Mouse (Mus musculus): Measurements from ENCODE around the gene Olfr1361. TPM values are rescaled to one million over a fixed set of nuclear protein-coding genes. Genes with fewer than 3 reads are reported as not detected.

Gene Olfr1361
- total RNA-seq (2021), result not detected

- no peak for DNase-seq
Measured at GRCm38 (mm10) chr13:21663286-21663685, at the start of gene Olfr1361. TSS of gene Olfr1361 (minus strand) at chr13:21663386.

GRCm38 (mm10) chr13:21711698-21712097, 48.5 kb upstream of the Olfr1361 start:
- DNase-seq, result no peak

DNA sequence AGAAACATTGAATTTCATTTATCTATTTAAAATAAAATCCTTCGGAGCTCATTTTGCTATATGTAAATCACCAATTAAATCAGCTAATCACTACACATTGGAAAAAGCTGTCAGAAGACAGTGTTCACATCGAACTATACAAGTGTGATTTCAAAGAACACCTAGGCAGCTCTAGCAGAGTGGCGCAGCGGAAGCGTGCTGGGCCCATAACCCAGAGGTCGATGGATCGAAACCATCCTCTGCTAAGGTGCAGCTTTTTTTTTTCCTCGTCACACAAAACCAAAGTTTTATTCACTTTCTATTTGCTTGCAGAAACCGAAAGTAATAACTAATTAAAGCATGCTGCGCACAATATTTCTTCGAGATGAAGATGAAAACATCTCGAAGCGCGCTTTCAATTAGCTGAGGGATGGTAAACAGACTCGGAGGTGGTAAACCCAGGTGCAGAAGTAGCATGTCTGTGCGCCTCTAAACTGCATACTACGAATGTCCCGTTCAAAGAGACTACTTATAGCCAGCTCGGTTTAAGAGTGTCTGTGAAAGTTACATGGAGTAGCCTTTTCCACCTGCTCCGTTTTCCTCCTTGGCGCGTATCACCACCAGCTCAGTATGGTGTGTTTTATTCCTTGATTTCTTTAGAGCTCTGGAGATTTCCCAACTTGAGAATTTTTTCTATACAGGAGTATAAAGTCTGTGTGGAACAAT, 47.8 kb upstream of the Olfr1361 start:
- DNase-seq, result peak; percentile 79 to 84

GRCm38 (mm10) chr13:21710031-21710711, 47.0 kb upstream of the Olfr1361 start:
- DNase-seq, result peak; percentile 82 to 89

DNA sequence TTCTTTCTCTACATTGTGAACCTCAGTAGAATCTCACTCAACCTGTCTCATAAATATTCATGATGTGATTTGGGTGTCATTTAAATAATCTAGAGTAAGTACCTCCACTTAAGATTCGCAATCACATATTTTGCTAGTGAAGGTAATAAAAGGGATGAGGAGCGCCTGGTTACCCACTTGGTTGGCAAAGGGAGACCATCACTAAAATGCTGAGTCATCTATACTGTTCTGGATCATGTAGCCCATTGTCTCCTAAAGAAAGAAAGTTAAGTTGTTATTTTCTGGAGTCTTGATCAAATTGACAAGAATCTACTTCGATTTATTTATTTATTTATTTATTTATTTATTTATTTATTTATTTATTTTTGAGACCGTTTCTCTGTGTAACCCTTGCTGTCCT, 43.5 kb upstream of the Olfr1361 start:
- no peak for DNase-seq

DNA sequence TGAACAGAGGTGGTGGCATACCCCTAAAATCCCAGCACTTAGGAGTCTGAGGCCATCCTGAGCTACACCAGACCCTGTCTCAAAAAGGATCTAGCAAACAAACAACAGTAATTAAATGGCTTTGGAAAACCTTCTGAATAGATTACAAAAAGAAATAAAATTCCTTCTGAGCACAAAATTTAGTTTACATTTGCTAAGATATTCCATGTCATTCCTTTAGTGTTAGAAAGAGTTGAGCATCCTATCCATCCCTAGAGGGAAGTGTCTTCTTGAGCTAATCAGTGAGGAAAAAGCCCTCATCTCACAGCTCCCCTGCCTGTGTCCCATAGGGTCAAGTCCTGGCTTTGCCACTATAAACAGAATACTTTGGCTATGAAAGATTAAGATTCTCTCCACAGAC, 34.6 kb upstream of the Olfr1361 start, which contains the start of gene Olfr1359:
Gene Olfr1359, plus strand, starts transcription at position 301 of the 400 bp plus-strand sequence.
- no peak for DNase-seq

GRCm38 (mm10) chr13:21677305-21677704, 14.1 kb upstream of the Olfr1361 start, which contains the start of gene Olfr1360:
TSS of gene Olfr1360 (minus strand) at chr13:21677405.
- DNase-seq, result no peak

GRCm38 (mm10) chr13:21642418-21642817, 20.8 kb downstream of the Olfr1361 start, which contains the start of gene Olfr11:
TSS of gene Olfr11 (minus strand) at chr13:21642518.
- DNase-seq, result no peak

DNA sequence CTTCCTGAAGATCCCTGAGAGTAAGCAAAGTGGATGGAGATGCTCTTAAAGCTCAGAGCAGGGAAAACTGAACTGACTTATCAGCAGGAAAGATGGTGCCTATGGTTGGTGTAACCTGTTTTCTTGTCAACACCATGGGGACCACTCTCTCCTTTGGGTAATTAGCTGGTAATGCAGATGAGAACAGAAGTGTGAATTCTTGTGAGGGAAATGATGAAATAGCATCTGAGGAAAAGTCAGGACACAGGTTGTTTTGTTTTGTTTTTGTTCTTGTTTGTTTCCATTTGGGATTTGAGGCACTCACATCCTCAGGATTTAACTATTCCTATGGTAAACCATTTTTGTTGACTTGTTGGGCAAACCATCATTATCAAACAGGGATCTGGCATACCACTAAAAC, 49.3 kb downstream of the Olfr1361 start, which contains the start of gene Olfr1362:
Gene Olfr1362, minus strand, starts transcription at position 101 of the 400 bp plus-strand sequence.
- no peak for DNase-seq

Other genes starting within 250 kb of the Olfr1361 start
- 1 to 10 TPM; 1.1 to 1.5 TPM for gene Pgbd1, start 222.3 kb downstream of the Olfr1361 start, total RNA-seq (2021)
- gene Zscan26, start 209.7 kb downstream of the Olfr1361 start, total RNA-seq (2021), result 10 to 100 TPM; 52.3 to 53.5 TPM
- 1 to 10 TPM in 1 of 2 experiments, under 1 TPM in 1; 0.78 to 1.2 TPM for gene Nkapl, start 194.9 kb downstream of the Olfr1361 start, total RNA-seq (2021)
- 1 to 10 TPM; 6.1 to 7.0 TPM for gene Zkscan4, start 184.5 kb downstream of the Olfr1361 start, total RNA-seq (2021)
- not detected for gene Gm10065, start 183.9 kb downstream of the Olfr1361 start, total RNA-seq (2021)
- 10 to 100 TPM; 21.6 to 23.2 TPM for gene AK157302, start 168.2 kb downstream of the Olfr1361 start, total RNA-seq (2021)
- gene Gm11273, start 162.0 kb downstream of the Olfr1361 start, total RNA-seq (2021), result 10 to 100 TPM; 49.1 to 63.4 TPM
- gene Zkscan8, start 132.3 kb downstream of the Olfr1361 start, total RNA-seq (2021), result 10 to 100 TPM; 18.3 to 19.9 TPM
- not detected for gene Olfr1366, start 120.6 kb downstream of the Olfr1361 start, total RNA-seq (2021)
- gene Olfr1535, start 103.5 kb downstream of the Olfr1361 start, total RNA-seq (2021), result not detected
- gene Olfr1364, start 81.6 kb downstream of the Olfr1361 start, total RNA-seq (2021), result not detected
- not detected for gene Olfr1362, start 49.4 kb downstream of the Olfr1361 start, total RNA-seq (2021)
- gene Olfr11, start 20.9 kb downstream of the Olfr1361 start, total RNA-seq (2021), result not detected
- gene Olfr1360, start 14.0 kb upstream of the Olfr1361 start, total RNA-seq (2021), result not detected
- not detected for gene Olfr1359, start 34.7 kb upstream of the Olfr1361 start, total RNA-seq (2021)
- 10 to 100 TPM; 20.4 to 37.0 TPM for gene Hist1h2bl, start 52.8 kb upstream of the Olfr1361 start, total RNA-seq (2021)
- 10 to 100 TPM; 37.8 to 44.6 TPM for gene Hist1h2ai, start 53.0 kb upstream of the Olfr1361 start, total RNA-seq (2021)
- 10 to 100 TPM; 57.9 to 69.3 TPM for gene Hist1h3h, start 54.3 kb upstream of the Olfr1361 start, total RNA-seq (2021)
- gene Hist1h2bm, start 58.7 kb upstream of the Olfr1361 start, total RNA-seq (2021), result 1 to 10 TPM; 4.3 to 6.2 TPM
- gene Hist1h4j, start 71.7 kb upstream of the Olfr1361 start, total RNA-seq (2021), result 10 to 100 TPM; 15.7 to 17.9 TPM
- 100 to 1,000 TPM; 266 to 292 TPM for gene Hist1h4k, start 87.1 kb upstream of the Olfr1361 start, total RNA-seq (2021)
- gene Hist1h2ak, start 90.4 kb upstream of the Olfr1361 start, total RNA-seq (2021), result 10 to 100 TPM; 13.2 to 18.7 TPM
- gene Hist1h2bn, start 90.7 kb upstream of the Olfr1361 start, total RNA-seq (2021), result 10 to 100 TPM in 1 of 2 experiments, 1 to 10 TPM in 1; 5.4 to 10.8 TPM
- 1 to 10 TPM; 6.4 to 8.5 TPM for gene Hist1h1b, start 117.2 kb upstream of the Olfr1361 start, total RNA-seq (2021)
- gene Hist1h3i, start 120.0 kb upstream of the Olfr1361 start, total RNA-seq (2021), result 10 to 100 TPM; 56.6 to 72.6 TPM
- 1 to 10 TPM in 1 of 2 experiments, not detected in 1; 2.6 TPM for gene Hist1h2an, start 123.8 kb upstream of the Olfr1361 start, total RNA-seq (2021)
- 10 to 100 TPM in 1 of 2 experiments, 1 to 10 TPM in 1; 7.8 to 11.4 TPM for gene Hist1h2bp, start 124.1 kb upstream of the Olfr1361 start, total RNA-seq (2021)
- gene Hist1h2bq, start 146.8 kb upstream of the Olfr1361 start, total RNA-seq (2021), result 10 to 100 TPM; 49.4 to 52.0 TPM
- gene Hist1h2ao, start 147.1 kb upstream of the Olfr1361 start, total RNA-seq (2021), result 10 to 100 TPM in 1 of 2 experiments, not detected in 1; 19.5 TPM
- 100 to 1,000 TPM; 229 to 282 TPM for gene Hist1h4m, start 148.4 kb upstream of the Olfr1361 start, total RNA-seq (2021)
- gene Hist1h4n, start 168.8 kb upstream of the Olfr1361 start, total RNA-seq (2021), result 10 to 100 TPM; 29.3 to 57.3 TPM
- gene Hist1h2ap, start 170.1 kb upstream of the Olfr1361 start, total RNA-seq (2021), result 10 to 100 TPM; 34.7 to 45.0 TPM
- 10 to 100 TPM; 49.6 to 51.2 TPM for gene Hist1h2br, start 170.4 kb upstream of the Olfr1361 start, total RNA-seq (2021)